In the genomic region with DNA sequence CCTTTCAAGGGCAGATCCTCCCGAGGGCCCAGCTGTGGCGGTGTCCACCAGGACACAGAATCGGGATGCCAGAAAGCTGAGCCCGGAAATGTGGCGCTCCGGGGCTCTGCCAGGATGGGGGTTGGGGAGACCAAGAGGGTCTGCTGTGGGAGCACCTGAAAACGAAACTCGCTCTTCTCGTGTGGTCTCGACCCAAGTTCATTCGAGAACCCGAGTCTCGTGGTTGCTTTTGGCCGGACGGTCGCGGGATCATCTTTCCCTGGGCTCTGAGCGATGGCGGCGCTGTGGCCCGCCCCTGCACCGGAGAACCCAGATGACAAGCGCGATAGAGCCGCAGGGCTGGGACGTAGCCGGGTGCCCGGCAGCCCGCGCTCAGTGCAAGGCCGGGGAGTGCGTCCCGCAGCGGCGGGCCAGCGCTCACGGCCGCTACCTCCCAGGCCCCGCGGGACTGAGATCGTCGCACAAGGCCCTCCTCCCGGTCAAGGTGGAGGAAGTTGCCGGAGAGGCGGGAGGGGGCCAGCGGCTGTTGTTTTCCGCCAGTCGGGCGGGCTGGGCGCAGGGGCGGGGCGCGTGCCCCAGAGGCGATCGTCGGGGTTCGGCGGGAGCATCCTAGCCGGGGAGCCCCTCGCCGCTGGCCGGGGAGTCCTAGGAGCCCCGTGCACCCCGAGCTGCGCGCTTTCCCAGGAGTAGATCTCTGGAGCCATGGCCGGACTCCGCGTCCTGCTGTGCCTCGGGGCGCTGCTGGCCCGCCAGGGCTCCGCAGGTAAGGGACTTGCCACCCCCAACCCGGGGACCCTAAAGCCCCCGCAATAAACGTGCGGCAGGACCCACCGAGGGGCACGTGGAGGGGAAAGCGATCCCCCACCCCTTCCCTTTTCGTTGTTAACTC, we compare ENCODE assay signal across 7 mouse cellular contexts. TPM values are rescaled to one million over a fixed set of nuclear protein-coding genes. Genes with fewer than 3 reads are reported as not detected.
A peak's percentile ranks its signal among the peaks of the same experiment; 100 is the strongest.
DNase-seq lines count a peak whose midpoint lies in the region; ATAC-seq lines count a peak whose summit lies in the region.

Gene Vsig10, plus strand, starts transcription at position 343 of the 889 bp plus-strand sequence.

- under 1% methylated on average over 78 of the region's 81 CpGs for WGBS in intestine, embryonic 14.5 days
- under 1% methylated on average over 81 of the region's 81 CpGs for WGBS in limb, embryonic 10.5 days
- under 1% methylated on average over 81 of the region's 81 CpGs for WGBS in midbrain, embryonic 10.5 days

- H3K36me3 ChIP-seq in intestine, embryonic 14.5 days (ENCODE audit: control insufficient read depth, insufficient read depth, low read length) = no peaks in the 10 kb centered on the region
- no peaks in the 10 kb centered on the region for H3K36me3 ChIP-seq in limb, embryonic 10.5 days
- no peaks in the 10 kb centered on the region for H3K36me3 ChIP-seq in midbrain, embryonic 10.5 days

- H3K27ac ChIP-seq in intestine, embryonic 14.5 days (ENCODE audit: low read depth) = peak within 1 kb of the TSS; percentile 87
- H3K27ac ChIP-seq in limb, embryonic 10.5 days = peak within 1 kb of the TSS; percentile 83
- H3K27ac ChIP-seq in midbrain, embryonic 10.5 days (replicated peaks) = peak within 1 kb of the TSS; percentile 86

- ATAC-seq in intestine, embryonic 14.5 days (replicated peaks; ENCODE audit: low FRiP score, low TSS enrichment, low read depth) = peak; percentile 74

- H3K4me3 ChIP-seq in intestine, embryonic 14.5 days (ENCODE audit: low read depth, low read length) = peak within 1 kb of the TSS; percentile 57
- peak within 1 kb of the TSS; percentile 78 for H3K4me3 ChIP-seq in limb, embryonic 10.5 days
- H3K4me3 ChIP-seq in midbrain, embryonic 10.5 days = peak within 1 kb of the TSS; percentile 80

- peak within 1 kb of the TSS; percentile 85 for H3K9ac ChIP-seq in intestine, embryonic 14.5 days (ENCODE audit: low read length)

- no peaks in the 10 kb centered on the region for H3K9me3 ChIP-seq in intestine, embryonic 14.5 days (ENCODE audit: control insufficient read depth, low read length)
- H3K9me3 ChIP-seq in limb, embryonic 10.5 days (replicated peaks) = no peaks in the 10 kb centered on the region
- H3K9me3 ChIP-seq in midbrain, embryonic 10.5 days (replicated peaks) = no peaks in the 10 kb centered on the region; the same call in 1 of the 2 replicates

- H3K27me3 ChIP-seq in intestine, embryonic 14.5 days (replicated peaks; ENCODE audit: control insufficient read depth, insufficient read depth, low read length) = no peaks in the 10 kb centered on the region
- peaks cover 66% of the 10 kb centered on the region for H3K27me3 ChIP-seq in limb, embryonic 10.5 days (ENCODE audit: low read depth, poor library complexity, severe bottlenecking)
- peaks cover 75% of the 10 kb centered on the region for H3K27me3 ChIP-seq in midbrain, embryonic 10.5 days (ENCODE audit: low read depth, poor library complexity, severe bottlenecking)

- DNase-seq in adrenal gland, adult 18-20 months (ENCODE audit: low spot score in 2 of 2) = peak; percentile 76 to 82
- peak; percentile 73 for DNase-seq in embryo, embryonic 10 days (ENCODE audit: low spot score)
- DNase-seq in gastrocnemius, postnatal 4 days (ENCODE audit: low spot score in 2 of 2) = peak; percentile 52 to 77
- peak; percentile 87 for DNase-seq in intestine, embryonic 14.5 days (ENCODE audit: low spot score)
- DNase-seq in limb, embryonic 10.5 days (ENCODE audit: low spot score) = peak; percentile 78
- peak; percentile 78 for DNase-seq in midbrain, embryonic 10.5 days (ENCODE audit: low spot score)
- peak; percentile 37 for DNase-seq in right cerebral cortex, postnatal 4 days

- peak within 1 kb of the TSS; percentile 90 for H3K4me2 ChIP-seq in intestine, embryonic 14.5 days (ENCODE audit: low read length)

- H3K4me1 ChIP-seq in intestine, embryonic 14.5 days (replicated peaks; ENCODE audit: control insufficient read depth, insufficient read depth, low read length) = peaks cover 14% of the 10 kb centered on the region
- H3K4me1 ChIP-seq in limb, embryonic 10.5 days = peaks cover 22% of the 10 kb centered on the region
- peaks cover 35% of the 10 kb centered on the region for H3K4me1 ChIP-seq in midbrain, embryonic 10.5 days

RNA-seq across cellular contexts. Expression of gene Vsig10, which starts in this region (rescaled TPM):
- total RNA-seq in adrenal gland, adult 18-20 months (2021) = 10 to 100 TPM; 11.3 to 16.2 TPM
- total RNA-seq in gastrocnemius, postnatal 4 days (2021) = 10 to 100 TPM in 1 of 2 experiments, 1 to 10 TPM in 1; 9.7 to 11.7 TPM
- 10.0 and 10.9 TPM in 2 replicates for polyA plus RNA-seq in intestine, embryonic 14.5 days (2014; fragmentation: Nextera tagmentation; extraction: Ambion mirVana)
- polyA plus RNA-seq in limb, embryonic 10.5 days (2016; fragmentation: Nextera tagmentation; extraction: Ambion mirVana) = 3.1 and 4.4 TPM in 2 replicates
- 2.7 and 4.0 TPM in 2 replicates for polyA plus RNA-seq in midbrain, embryonic 10.5 days (2016; fragmentation: Nextera tagmentation; extraction: Ambion mirVana)

Comparison
In these comparisons a context has a peak if more than half of its experiments do, and no peak if none do; other contexts are left out.
1. Peak in every context shown above with its lines: DNase-seq, ATAC-seq, H3K4me3 ChIP-seq and H3K27ac ChIP-seq.
2. DNase-seq: peak in every context shown above with its lines; median percentile 87 in intestine, embryonic 14.5 days; 79 in adrenal gland, adult 18-20 months; 78 in limb, embryonic 10.5 days; 78 in midbrain, embryonic 10.5 days; 73 in embryo, embryonic 10 days; 64 in gastrocnemius, postnatal 4 days; 37 in right cerebral cortex, postnatal 4 days.